8 mouse cellular contexts compared by ENCODE assay signal in the genomic region with DNA sequence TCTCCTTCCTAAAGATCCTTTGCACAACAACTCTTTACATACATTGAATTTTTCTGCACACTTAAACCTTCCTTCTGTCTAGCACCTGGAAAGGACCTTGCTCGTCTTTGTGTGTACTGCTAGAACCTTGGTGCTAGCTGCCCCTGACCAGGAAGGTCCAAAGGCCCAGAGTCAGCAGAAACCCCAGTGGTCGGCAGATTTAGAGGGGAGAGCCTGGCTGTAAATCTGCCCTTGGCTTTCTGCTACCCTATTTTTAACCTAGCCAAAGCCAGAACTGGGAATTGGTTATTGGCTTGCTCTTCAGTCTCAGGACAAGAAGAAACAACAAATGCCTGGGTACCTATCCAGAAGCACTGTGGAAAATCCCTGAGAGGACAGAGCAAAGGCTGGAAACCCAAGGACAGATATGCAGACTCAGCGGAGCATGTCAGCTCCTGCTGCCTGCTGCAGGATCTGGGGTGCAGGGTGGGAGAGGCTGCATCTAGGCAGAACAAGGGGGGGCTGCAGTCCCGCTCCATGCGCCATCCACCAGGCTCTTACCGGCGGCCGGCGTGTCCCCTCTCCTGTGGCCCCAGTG. TPM values are rescaled to one million over a fixed set of nuclear protein-coding genes. Genes with fewer than 3 reads are reported as not detected.
A peak's percentile ranks its signal among the peaks of the same experiment; 100 is the strongest.
DNase-seq lines count a peak whose midpoint lies in the region; ATAC-seq and TF ChIP-seq lines count a peak whose summit lies in the region.

No protein-coding gene starts in this region.

- no peaks in the 10 kb centered on the region for H3K9me3 ChIP-seq in limb, embryonic 14.5 days (ENCODE audit: control insufficient read depth, low read length)
- H3K9me3 ChIP-seq in stomach, postnatal 0 days (ENCODE audit: control insufficient read depth, low read length), result no peaks in the 10 kb centered on the region

- ATAC-seq in limb, embryonic 14.5 days (ENCODE audit: low FRiP score, low read depth), result 0 out of 2 replicates have a peak, but pooled peaks have one; percentile 5
- no peak for ATAC-seq in stomach, postnatal 0 days (ENCODE audit: low FRiP score, low TSS enrichment)
- no peak for ATAC-seq in inflammation-experienced regulatory T-cells, adult 6 months

- peak overlapping the region; percentile 62 for H3K4me2 ChIP-seq in limb, embryonic 14.5 days (replicated peaks; ENCODE audit: low read depth, low read length, severe bottlenecking)
- H3K4me2 ChIP-seq in stomach, postnatal 0 days (replicated peaks; ENCODE audit: low read depth), result peak overlapping the region; percentile 61

- DNase-seq in cerebellum, adult 8-10 months, result peak; percentile 78
- no peak for DNase-seq in cerebellum, adult 11 months
- no peak for DNase-seq in testis, postnatal 14 days (ENCODE audit: low spot score)
- DNase-seq in limb, embryonic 14.5 days (ENCODE audit: low spot score), result no peak
- no peak for DNase-seq in stomach, postnatal 0 days (ENCODE audit: low spot score)
- no peak for DNase-seq in ovary, postnatal 36 days (ENCODE audit: low spot score)

- no peak for TF ChIP-seq EP300 in stomach, postnatal 0 days (optimal IDR thresholded peaks at IDR 0.05)

- no peak for TF ChIP-seq CTCF in testis, adult 2 months (IDR thresholded peaks at IDR 0.05; ENCODE audit: control insufficient read depth, insufficient read depth, insufficient replicate concordance, low read depth, low read length)
- TF ChIP-seq CTCF in stomach, postnatal 0 days (IDR thresholded peaks at IDR 0.05; ENCODE audit: low read depth), result no peak

- 18% methylated on average over 9 of the region's 9 CpGs for whole genome bisulfite sequencing in limb, embryonic 14.5 days
- 21% methylated on average over 9 of the region's 9 CpGs for WGBS in stomach, postnatal 0 days

- H3K9ac ChIP-seq in limb, embryonic 14.5 days (ENCODE audit: low read depth, low read length, severe bottlenecking), result peak overlapping the region; percentile 55
- peak overlapping the region; percentile 57 for H3K9ac ChIP-seq in stomach, postnatal 0 days (ENCODE audit: low read length)

- no peak overlapping the region for H3K4me3 ChIP-seq in testis, adult 2 months (ENCODE audit: control insufficient read depth, low read depth, low read length)
- peak overlapping the region; percentile 36 for H3K4me3 ChIP-seq in limb, embryonic 14.5 days (replicated peaks; ENCODE audit: low read length)
- H3K4me3 ChIP-seq in stomach, postnatal 0 days (ENCODE audit: low read depth, low read length), result peak overlapping the region; percentile 32

- peaks cover 12% of the 10 kb centered on the region for H3K4me1 ChIP-seq in testis, adult 2 months (ENCODE audit: control insufficient read depth, insufficient read depth, low read length)
- H3K4me1 ChIP-seq in limb, embryonic 14.5 days (ENCODE audit: control insufficient read depth, insufficient read depth, low read length), result peaks cover 60% of the 10 kb centered on the region
- H3K4me1 ChIP-seq in stomach, postnatal 0 days (replicated peaks; ENCODE audit: control insufficient read depth, insufficient read depth), result peaks cover 27% of the 10 kb centered on the region

- H3K27ac ChIP-seq in testis, adult 2 months (ENCODE audit: control insufficient read depth, insufficient read depth, low read depth, low read length), result peak overlapping the region; percentile 31; the same call in 1 of the 2 replicates
- H3K27ac ChIP-seq in limb, embryonic 14.5 days (replicated peaks; ENCODE audit: low read depth, low read length), result peak overlapping the region; percentile 59
- peak overlapping the region; percentile 69 for H3K27ac ChIP-seq in stomach, postnatal 0 days (replicated peaks)

- no peak for TF ChIP-seq POLR2A in testis, adult 2 months (IDR thresholded peaks at IDR 0.05; ENCODE audit: control insufficient read depth, low read depth, low read length)
- no peak for TF ChIP-seq POLR2A in limb, embryonic 14.5 days (IDR thresholded peaks at IDR 0.05; ENCODE audit: borderline replicate concordance, extremely low read depth, insufficient read depth, insufficient read length)

- H3K27me3 ChIP-seq in testis, adult 2 months (ENCODE audit: control insufficient read depth, insufficient read depth, low read length), result no peaks in the 10 kb centered on the region
- no peaks in the 10 kb centered on the region for H3K27me3 ChIP-seq in limb, embryonic 14.5 days (ENCODE audit: control insufficient read depth, insufficient read depth, low read length)
- no peaks in the 10 kb centered on the region for H3K27me3 ChIP-seq in stomach, postnatal 0 days (ENCODE audit: control insufficient read depth, insufficient read depth, low read length)

- H3K36me3 ChIP-seq in testis, adult 2 months (ENCODE audit: control insufficient read depth, insufficient read depth, low read length), result no peaks in the 10 kb centered on the region
- H3K36me3 ChIP-seq in limb, embryonic 14.5 days (ENCODE audit: control insufficient read depth, insufficient read depth, low read length), result peaks cover 2% of the 10 kb centered on the region; the same call in 1 of the 2 replicates
- no peaks in the 10 kb centered on the region for H3K36me3 ChIP-seq in stomach, postnatal 0 days (ENCODE audit: control insufficient read depth, insufficient read depth, low read length)

RNA-seq across cellular contexts. Expression of gene Cyth1, which starts 46.5 kb away (rescaled TPM):
- polyA plus RNA-seq in testis, adult 2 months (2012; rRNA removed), result 31.8 and 31.9 TPM in 2 replicates
- 22.3 and 22.4 TPM in 2 replicates for polyA plus RNA-seq in limb, embryonic 14.5 days (2012; rRNA removed)
- polyA plus RNA-seq in limb, embryonic 14.5 days (2014; fragmentation: Nextera tagmentation; extraction: Ambion mirVana), result 13.1 and 13.5 TPM in 2 replicates
- polyA plus RNA-seq in stomach, postnatal 0 days (2015; fragmentation: Nextera tagmentation; extraction: Ambion mirVana), result 13.1 and 13.3 TPM in 2 replicates
- 10 to 100 TPM; 33.8 to 51.6 (median 41.7) TPM for polyA plus RNA-seq in inflammation-experienced regulatory T-cells, adult 6 months (2017; shearing (Covaris generic))
